Mouse (Mus musculus) olfactory bulb, adult 2 months (tissue): Measurements from ENCODE around the gene Polr3c. TPM values are rescaled to one million over a fixed set of nuclear protein-coding genes. Genes with fewer than 3 reads are reported as not detected.

Experiments used
- H3K27ac ChIP-seq: fragments of 200-500 bp; 2 replicates; pipeline ENCODE4 v1.5.1; 2012; ENCODE audit warnings: low read depth, low read length; ENCODE audit not compliant: insufficient read depth
- H3K4me1 ChIP-seq: fragments of 200-500 bp; 2 replicates; pipeline ENCODE4 v1.6.1; 2012; ENCODE audit warnings: low read length; ENCODE audit not compliant: control insufficient read depth, insufficient read depth
- H3K4me3 ChIP-seq: fragments of 200-500 bp; 2 replicates; pipeline ENCODE4 v1.5.1; 2012; ENCODE audit warnings: mild to moderate bottlenecking, low read depth, low read length, moderate library complexity; ENCODE audit not compliant: insufficient read depth
- CTCF ChIP-seq: fragments of 200-500 bp; IDR thresholded peaks from 2 replicates; pipeline ENCODE4 v1.5.1; 2012; ENCODE audit warnings: low read depth, mild to moderate bottlenecking, low read length, moderate library complexity; ENCODE audit not compliant: insufficient read depth
- POLR2A ChIP-seq: fragments of 200-500 bp; IDR thresholded peaks from 2 replicates; pipeline ENCODE4 v1.6.1; 2012; ENCODE audit warnings: mild to moderate bottlenecking, low read depth, low read length, moderate library complexity; ENCODE audit not compliant: insufficient read depth
- WGBS: fragments of 180-500 bp; shearing (Covaris S2); methylation state at CpG from one replicate; pipeline ENCODE4 v1.1.7; 2018; 5-methylcytosine and 5-hydroxymethylcytosine counted together
- polyA plus RNA-seq: library from polyadenylated mRNA; stranded (reverse); fragments of >200 nt; gene quantifications from 2 replicates; pipeline ENCODE4 v1.2.4, GENCODE M21; 2012; ENCODE audit warnings: low replicate concordance; ENCODE audit not compliant: missing spikeins, insufficient read depth, insufficient read length

The Polr3c gene
- polyA plus RNA-seq, 1 experiment, result not detected

DNA sequence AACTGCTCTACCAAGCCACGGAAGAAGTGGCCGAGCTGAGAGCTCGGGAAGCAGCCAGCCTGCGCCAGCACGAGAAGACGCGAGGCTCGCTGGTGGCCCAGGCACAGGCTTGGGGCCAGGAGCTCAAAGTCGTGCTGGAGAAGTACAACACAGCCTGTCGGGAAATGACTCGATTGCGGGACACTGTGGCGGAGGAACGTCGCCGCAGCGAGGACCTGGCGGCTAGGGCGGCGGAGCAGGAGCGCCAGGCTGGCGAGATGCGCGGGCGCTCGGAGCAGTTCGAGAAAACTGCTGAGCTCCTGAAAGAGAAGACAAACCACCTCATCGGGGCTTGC is 42.6 kb downstream of the Polr3c start:
- whole genome bisulfite sequencing, result 53% methylated on average over 28 of the region's 28 CpGs
- Histone ChIP-seq H3K27ac (no peak overlapping the region), H3K4me3 (no peak overlapping the region), H3K4me1 (peaks cover 18% of the 10 kb centered on the region)
- TF ChIP-seq CTCF (no peak), POLR2A (no peak)

GRCm38 (mm10) chr3:96684151-96684821 is 43.1 kb downstream of the Polr3c start:
- 76% methylated on average over 17 of the region's 17 CpGs for WGBS
- H3K4me3 ChIP-seq, result no peak overlapping the region
- TF ChIP-seq POLR2A (no peak), CTCF (no peak)

DNA sequence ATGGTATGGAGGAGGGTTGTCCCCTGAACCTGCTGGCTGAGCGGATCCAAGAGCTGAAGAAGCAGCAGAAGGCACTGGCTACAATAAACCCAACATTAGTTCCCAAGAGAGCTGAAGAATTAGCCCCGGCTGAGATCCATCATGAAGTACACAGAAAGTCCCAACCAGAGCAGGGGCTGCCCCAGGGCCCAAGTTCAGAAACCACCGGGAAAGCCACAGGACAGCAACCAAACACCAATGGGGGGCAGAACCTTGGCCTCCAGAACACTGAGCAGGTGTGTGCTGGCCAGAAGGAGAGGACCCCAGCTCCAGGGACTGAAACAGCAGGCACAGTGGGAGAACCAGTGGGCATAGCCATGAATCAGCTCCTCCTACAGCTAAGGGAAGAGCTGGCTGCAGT is 43.9 kb downstream of the Polr3c start:
- H3K27ac ChIP-seq, result no peak overlapping the region
- 100% methylated on average over 3 of the region's 3 CpGs for WGBS
- peaks cover 22% of the 10 kb centered on the region for H3K4me1 ChIP-seq
- TF ChIP-seq CTCF (no peak), POLR2A (no peak)
- H3K4me3 ChIP-seq, result no peak overlapping the region

More at GRCm38 (mm10) chr3:96684151-96684821, 43.1 kb downstream of the Polr3c start:
- Histone ChIP-seq H3K4me1 (peaks cover 19% of the 10 kb centered on the region), H3K27ac (no peak overlapping the region)

DNA sequence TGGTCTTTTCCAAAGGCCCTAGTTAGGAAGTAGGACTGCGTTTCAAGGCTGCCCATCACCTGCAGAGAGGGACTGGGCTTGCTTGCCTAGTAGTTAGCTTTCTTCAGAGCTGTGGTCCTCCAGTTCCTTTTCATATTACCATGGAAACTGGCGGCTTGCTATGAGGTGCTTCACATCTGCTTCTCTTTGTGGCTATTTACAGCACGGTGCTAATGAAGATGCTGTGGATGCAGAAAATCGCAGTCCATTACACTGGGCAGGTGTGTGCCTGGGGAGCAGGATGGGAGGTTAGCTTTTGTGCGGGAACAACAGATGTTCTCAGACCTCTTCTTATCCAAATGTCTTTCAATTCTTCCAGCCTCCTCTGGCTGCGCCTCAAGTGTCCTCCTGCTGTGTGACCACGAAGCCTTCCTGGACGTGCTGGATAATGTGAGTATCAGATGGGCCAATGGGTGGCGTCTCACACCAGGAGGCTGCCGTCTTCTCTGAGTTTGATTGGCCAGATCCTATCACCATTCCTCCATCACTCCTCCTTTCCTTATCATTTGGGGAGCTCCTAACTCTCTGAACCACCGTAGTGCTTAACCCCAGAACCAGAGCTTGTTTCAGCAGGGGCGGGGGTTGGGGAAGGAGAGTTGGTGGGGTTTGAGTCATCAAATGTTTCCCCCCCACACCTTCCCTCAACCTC is 47.0 kb downstream of the Polr3c start:
- 28% methylated on average over 12 of the region's 12 CpGs for WGBS
- H3K27ac ChIP-seq, result no peak overlapping the region
- TF ChIP-seq CTCF (no peak), POLR2A (no peak)
- H3K4me1 ChIP-seq, result peaks cover 24% of the 10 kb centered on the region
- H3K4me3 ChIP-seq, result no peak overlapping the region

- 25% methylated on average over 5 of the region's 5 CpGs for WGBS
- H3K4me3 ChIP-seq, result no peak overlapping the region
- no peak for TF ChIP-seq CTCF
- H3K4me1 ChIP-seq, result peaks cover 16% of the 10 kb centered on the region
- no peak overlapping the region for H3K27ac ChIP-seq
These were observed 48.2 kb downstream of the Polr3c start for GRCm38 (mm10) chr3:96679159-96679674.

DNA sequence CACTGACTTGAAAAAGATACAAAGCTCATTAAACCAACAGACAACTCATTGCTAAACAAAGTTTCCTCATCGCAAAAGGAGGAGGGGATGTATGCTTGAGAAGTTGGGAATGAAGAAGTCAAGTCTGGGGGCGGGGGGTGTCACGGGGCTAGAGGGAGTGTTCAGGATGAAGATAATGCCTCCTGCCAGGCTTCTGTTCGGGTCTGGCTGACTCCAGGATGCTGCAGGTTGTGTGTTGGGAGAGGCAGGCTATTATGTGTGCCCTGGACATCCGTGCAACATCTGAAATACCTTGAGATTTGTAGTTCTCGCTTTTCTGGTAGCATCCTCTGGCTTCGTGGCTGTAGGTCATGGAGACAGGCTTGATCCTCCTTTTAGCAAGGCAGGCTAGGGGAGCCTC is 49.0 kb downstream of the Polr3c start:
- peaks cover 16% of the 10 kb centered on the region for H3K4me1 ChIP-seq
- TF ChIP-seq CTCF, result no peak
- no peak for TF ChIP-seq POLR2A
- no peak overlapping the region for H3K27ac ChIP-seq
- 74% methylated on average over 7 of the region's 7 CpGs for WGBS
- H3K4me3 ChIP-seq, result no peak overlapping the region

- Histone ChIP-seq H3K4me3 (no peak overlapping the region), H3K4me1 (peaks cover 15% of the 10 kb centered on the region), H3K27ac (no peak overlapping the region)
- 37% methylated on average over 3 of the region's 3 CpGs for WGBS
- TF ChIP-seq POLR2A, result no peak
- no peak for TF ChIP-seq CTCF
These were observed 51.7 kb downstream of the Polr3c start for GRCm38 (mm10) chr3:96675690-96676089.

- no peak overlapping the region for H3K4me3 ChIP-seq
- no peak overlapping the region for H3K27ac ChIP-seq
- H3K4me1 ChIP-seq, result peaks cover 10% of the 10 kb centered on the region
- WGBS, result 87% methylated on average over 3 of the region's 3 CpGs
- TF ChIP-seq CTCF, result no peak
- no peak for TF ChIP-seq POLR2A
These were observed 52.3 kb downstream of the Polr3c start for GRCm38 (mm10) chr3:96675171-96675570.

- no peak overlapping the region for H3K27ac ChIP-seq
- H3K4me3 ChIP-seq, result no peak overlapping the region
- WGBS, result 85% methylated on average over 8 of the region's 8 CpGs
- peaks cover 7% of the 10 kb centered on the region for H3K4me1 ChIP-seq
- TF ChIP-seq CTCF (no peak), POLR2A (no peak)
These were observed 53.0 kb downstream of the Polr3c start for GRCm38 (mm10) chr3:96674442-96674841.
